Mouse (Mus musculus) embryonic fibroblast, embryonic 13.5 days (primary cell): ENCODE results near the gene Sptbn4. TPM values are rescaled to one million over a fixed set of nuclear protein-coding genes. Genes with fewer than 3 reads are reported as not detected.

Experiments used
- H3K27ac ChIP-seq: 2 replicates; pipeline ENCODE4 v1.5.1; 2012; ENCODE audit warnings: low read length, control low read depth, inconsistent platforms; ENCODE audit not compliant: insufficient read depth
- H3K4me1 ChIP-seq: 2 replicates; pipeline ENCODE4 v1.6.1; 2011; ENCODE audit warnings: low read length; ENCODE audit not compliant: control insufficient read depth, insufficient read depth
- H3K4me3 ChIP-seq: 2 replicates; pipeline ENCODE4 v1.5.1; 2011; ENCODE audit warnings: mild to moderate bottlenecking, control low read depth, low read length; ENCODE audit not compliant: insufficient read depth
- CTCF ChIP-seq: IDR thresholded peaks from 2 replicates; pipeline ENCODE4 v1.5.1; 2011; ENCODE audit warnings: mild to moderate bottlenecking, control low read depth, low read length, moderate library complexity, borderline replicate concordance; ENCODE audit not compliant: insufficient read depth
- POLR2A ChIP-seq: IDR thresholded peaks from 2 replicates; pipeline ENCODE4 v1.6.1; 2011; ENCODE audit warnings: low read depth, mild to moderate bottlenecking, control low read depth, low read length, moderate library complexity
- polyA plus RNA-seq: library from polyadenylated mRNA; stranded (reverse); fragments of >200 nt; gene quantifications from 2 replicates; pipeline ENCODE4 v1.2.4, GENCODE M21; 2011; ENCODE audit warnings: low read depth; ENCODE audit not compliant: missing spikeins, insufficient read length

The Sptbn4 gene
- polyA plus RNA-seq, 1 experiment = 0.51 TPM

- TF ChIP-seq POLR2A (peak; percentile 100), CTCF (no peak)
- H3K4me1 ChIP-seq = peaks cover 16% of the 10 kb centered on the region
These were observed 39.5 kb upstream of the Sptbn4 start, which contains the start of gene Sertad1 for GRCm38 (mm10) chr7:27486770-27487697. TSS of gene Sertad1 (plus strand) at chr7:27486910.

DNA sequence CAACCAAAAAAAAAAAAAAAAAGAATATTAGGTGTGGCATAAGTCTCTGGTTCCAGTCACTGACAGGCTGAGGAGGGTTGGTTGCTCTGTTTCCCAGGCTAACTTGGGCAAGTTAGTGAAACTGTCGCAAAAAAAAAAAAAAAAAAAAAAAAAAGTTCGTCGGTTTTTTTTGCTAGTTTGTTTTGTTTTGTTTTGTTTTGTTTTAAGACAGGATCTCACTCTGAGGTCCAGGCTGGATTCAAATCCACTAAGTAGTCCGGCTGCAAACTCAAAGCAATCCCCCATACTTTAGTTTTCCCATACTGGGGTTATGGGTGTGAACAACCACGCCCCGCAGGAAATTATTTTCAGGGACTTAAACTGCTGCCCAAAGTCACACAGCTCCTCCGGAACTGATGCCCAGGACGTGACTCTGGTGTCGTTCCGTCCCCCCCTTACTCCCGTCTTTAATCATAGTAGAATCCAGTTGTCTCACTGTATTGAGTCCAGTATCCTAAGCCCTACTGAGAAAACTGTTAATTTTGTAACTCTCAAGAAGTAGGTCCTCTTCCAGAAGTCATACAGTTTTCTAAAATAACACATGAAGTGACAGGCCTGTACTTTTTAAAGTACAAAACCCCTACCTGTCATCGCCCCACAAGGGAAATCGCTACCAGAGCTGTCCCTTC, 38.8 kb upstream of the Sptbn4 start:
- Histone ChIP-seq H3K27ac (peak overlapping the region; percentile 78), H3K4me1 (peaks cover 15% of the 10 kb centered on the region), H3K4me3 (peak overlapping the region; percentile 42)
- TF ChIP-seq POLR2A (no peak; the same call in 1 of the 2 replicates), CTCF (no peak)

More at GRCm38 (mm10) chr7:27486770-27487697, 39.5 kb upstream of the Sptbn4 start, which contains the start of gene Sertad1:
- Histone ChIP-seq H3K4me3 (peak within 1 kb of the TSS; percentile 94), H3K27ac (peak within 1 kb of the TSS; percentile 100)

GRCm38 (mm10) chr7:27483860-27484259, 36.4 kb upstream of the Sptbn4 start:
- TF ChIP-seq POLR2A = no peak
- no peak for TF ChIP-seq CTCF
- Histone ChIP-seq H3K27ac (no peak overlapping the region), H3K4me1 (peaks cover 6% of the 10 kb centered on the region), H3K4me3 (no peak overlapping the region)

- H3K4me1 ChIP-seq = peaks cover 5% of the 10 kb centered on the region
- peak overlapping the region; percentile 17; the same call in 1 of the 2 replicates for H3K4me3 ChIP-seq
- no peak for TF ChIP-seq CTCF
- TF ChIP-seq POLR2A = peak; percentile 68
- peak overlapping the region; percentile 97 for H3K27ac ChIP-seq
These were observed 34.1 kb upstream of the Sptbn4 start for GRCm38 (mm10) chr7:27481627-27481969.

GRCm38 (mm10) chr7:27480927-27481626, 33.6 kb upstream of the Sptbn4 start:
- H3K27ac ChIP-seq = peak overlapping the region; percentile 84
- no peak overlapping the region for H3K4me3 ChIP-seq
- TF ChIP-seq CTCF = no peak
- TF ChIP-seq POLR2A = no peak
- peaks cover 5% of the 10 kb centered on the region for H3K4me1 ChIP-seq

- H3K4me3 ChIP-seq = no peak overlapping the region
- TF ChIP-seq POLR2A (no peak), CTCF (no peak)
- peak overlapping the region; percentile 84 for H3K27ac ChIP-seq
- H3K4me1 ChIP-seq = peaks cover 5% of the 10 kb centered on the region
These were observed 33.0 kb upstream of the Sptbn4 start for GRCm38 (mm10) chr7:27480506-27480905.

DNA sequence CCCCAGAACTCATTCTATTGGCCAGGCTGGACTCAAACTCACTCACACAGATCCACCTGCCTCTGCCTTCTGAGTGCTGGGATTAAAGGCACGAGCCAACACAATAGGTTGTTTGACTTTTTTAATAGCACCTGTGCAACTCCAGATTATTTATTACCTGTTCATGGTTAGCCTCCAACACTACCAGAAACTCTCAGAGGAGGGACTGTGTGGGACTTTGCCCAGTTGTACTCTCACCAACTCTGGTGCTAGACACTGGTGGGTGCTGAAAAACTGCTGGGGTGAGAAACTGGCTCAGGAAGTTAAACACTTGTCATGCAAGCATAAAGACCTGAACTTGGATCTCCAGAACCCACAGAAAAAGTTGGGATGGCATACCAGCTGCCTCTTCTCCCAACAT, 32.3 kb upstream of the Sptbn4 start:
- Histone ChIP-seq H3K4me3 (no peak overlapping the region), H3K4me1 (peaks cover 5% of the 10 kb centered on the region), H3K27ac (no peak overlapping the region)
- TF ChIP-seq CTCF = no peak
- TF ChIP-seq POLR2A = no peak

DNA sequence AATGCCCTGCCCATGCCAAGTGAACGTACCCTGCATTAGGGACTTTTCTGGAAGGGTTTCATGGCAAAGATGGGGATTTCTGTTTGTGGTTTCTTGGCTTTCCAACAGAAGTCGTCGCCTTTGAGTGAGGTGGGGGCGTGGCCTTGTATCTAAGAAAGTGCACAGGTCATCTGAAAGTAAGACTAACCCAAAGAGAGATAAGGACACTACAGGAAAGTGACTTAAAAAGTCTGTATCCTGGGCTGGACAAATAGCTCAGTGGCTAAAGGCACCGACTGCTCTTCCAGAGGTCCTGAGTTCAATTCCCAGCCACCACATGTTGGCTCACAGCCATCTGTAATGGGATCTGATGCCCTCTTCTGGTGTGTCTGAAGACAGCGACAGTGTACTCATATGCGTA, 31.1 kb upstream of the Sptbn4 start:
- Histone ChIP-seq H3K27ac (no peak overlapping the region), H3K4me3 (no peak overlapping the region), H3K4me1 (peaks cover 5% of the 10 kb centered on the region)
- no peak for TF ChIP-seq POLR2A
- TF ChIP-seq CTCF = no peak

DNA sequence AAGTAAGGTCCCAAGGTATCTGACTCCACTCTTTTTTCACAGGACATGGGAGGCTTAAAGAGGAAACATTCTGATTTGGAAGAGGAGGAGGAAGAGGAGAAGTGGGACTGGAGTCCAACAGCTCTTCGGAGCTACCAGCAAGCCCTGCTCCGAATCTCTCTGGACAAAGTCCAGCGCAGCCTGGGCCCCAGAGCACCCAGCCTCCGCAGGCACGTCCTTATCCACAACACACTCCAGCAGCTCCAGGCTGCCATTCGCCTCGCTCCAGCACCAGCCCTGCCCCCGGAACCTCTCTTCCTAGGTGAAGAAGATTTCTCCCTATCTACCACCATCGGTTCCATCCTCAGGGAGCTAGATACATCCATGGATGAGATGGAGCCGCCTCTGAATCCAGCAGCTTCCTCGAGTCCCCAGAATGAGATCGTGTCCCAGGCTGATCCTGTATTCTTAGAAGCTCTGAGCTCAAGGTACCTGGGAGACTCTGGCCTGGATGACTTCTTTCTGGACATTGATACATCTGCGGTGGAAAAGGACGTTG, 28.7 kb upstream of the Sptbn4 start:
- TF ChIP-seq CTCF (no peak), POLR2A (no peak)
- Histone ChIP-seq H3K4me3 (no peak overlapping the region), H3K27ac (no peak overlapping the region), H3K4me1 (peaks cover 5% of the 10 kb centered on the region)
